Mouse (Mus musculus) thymus, adult 2 months (tissue): ENCODE results near the gene Ifit1bl1.

Source experiments
- CTCF ChIP-seq: fragments of 200-500 bp; IDR thresholded peaks from 2 replicates; pipeline ENCODE4 v1.5.1; 2012; ENCODE audit warnings: mild to moderate bottlenecking, control low read depth, low read length, moderate library complexity, borderline replicate concordance; ENCODE audit not compliant: control insufficient read depth, poor library complexity, insufficient read depth; ENCODE audit errors: extremely low read depth
- POLR2A ChIP-seq: fragments of 200-500 bp; IDR thresholded peaks from 2 replicates; pipeline ENCODE4 v1.6.1; 2012; ENCODE audit warnings: mild to moderate bottlenecking, low read length, control low read depth, moderate library complexity; ENCODE audit not compliant: control insufficient read depth, poor library complexity, insufficient read depth; ENCODE audit errors: extremely low read depth

DNA sequence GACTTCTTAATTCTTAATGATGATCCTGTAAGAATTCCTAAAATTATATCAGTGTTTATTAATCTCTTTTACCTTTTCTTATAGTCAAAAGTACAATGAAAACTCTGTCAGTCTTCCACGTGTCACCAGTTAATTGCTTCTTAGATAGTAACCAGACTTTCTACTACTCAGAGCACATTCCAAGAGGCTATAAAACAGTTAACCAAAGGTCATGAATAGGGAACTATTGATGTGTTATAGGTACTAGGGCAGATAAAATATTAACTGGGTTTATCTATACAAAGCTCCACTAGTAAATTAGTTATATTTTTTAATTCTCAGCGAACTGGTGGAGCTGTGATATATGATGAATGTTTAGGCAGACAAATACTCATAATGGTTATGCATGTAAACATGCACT, 25.7 kb upstream of the Ifit1bl1 start:
- TF ChIP-seq CTCF (no peak), POLR2A (no peak)
